Mouse (Mus musculus) embryonic facial prominence, embryonic 12.5 days (tissue): ENCODE data around the gene Eif3a. TPM values are rescaled to one million over a fixed set of nuclear protein-coding genes. Genes with fewer than 3 reads are reported as not detected.

ENCODE experiments used
- ATAC-seq: fragments of 200-750 bp; cut with Nextera tagmentation; 2 replicates; pipeline ENCODE4 v1.8.0; 2017; ENCODE audit not compliant: insufficient number of reproducible peaks, insufficient read depth, low FRiP score, low TSS enrichment
- H3K27ac ChIP-seq: fragments of 300-500 bp; sonication (generic); 2 replicates; pipeline ENCODE4 v1.5.1; 2016; ENCODE audit warnings: mild to moderate bottlenecking
- H3K27me3 ChIP-seq: fragments of 300-500 bp; sonication (generic); 2 replicates; pipeline ENCODE4 v1.6.1; 2016; ENCODE audit warnings: mild to moderate bottlenecking, moderate library complexity
- H3K36me3 ChIP-seq: fragments of 300-500 bp; sonication (generic); 2 replicates; pipeline ENCODE4 v1.6.1; 2016; ENCODE audit warnings: mild to moderate bottlenecking
- H3K4me1 ChIP-seq: fragments of 300-500 bp; sonication (generic); 2 replicates; pipeline ENCODE4 v1.6.1; 2016
- H3K4me2 ChIP-seq: fragments of 300-500 bp; sonication (generic); replicated peaks from 2 replicates; pipeline ENCODE4 v1.6.1; 2016; ENCODE audit warnings: mild to moderate bottlenecking, moderate library complexity
- H3K4me3 ChIP-seq: fragments of 300-500 bp; sonication (generic); 2 replicates; pipeline ENCODE4 v1.5.1; 2016; ENCODE audit warnings: mild to moderate bottlenecking
- H3K9ac ChIP-seq: fragments of 300-500 bp; sonication (generic); 2 replicates; pipeline ENCODE4 v1.6.1; 2016; ENCODE audit warnings: mild to moderate bottlenecking, moderate library complexity
- H3K9me3 ChIP-seq: fragments of 300-500 bp; sonication (generic); 2 replicates; pipeline ENCODE4 v1.6.1; 2016; ENCODE audit warnings: mild to moderate bottlenecking, moderate library complexity
- WGBS: fragments of 180-500 bp; shearing (Covaris S2); methylation state at CpG from one replicate; pipeline ENCODE4 v1.1.7; 2016; 5-methylcytosine and 5-hydroxymethylcytosine counted together
- microRNA-seq: library from miRNA; unstranded; fragments of <30 nt; microRNA quantifications from one replicate; pipeline ENCODE4, GENCODE M21; 2017
- polyA plus RNA-seq: library from polyadenylated mRNA; unstranded; fragments of >200 nt; fragmentation: Nextera tagmentation; extraction: Ambion mirVana; gene quantifications from 2 replicates; pipeline ENCODE4 v1.2.1, GENCODE M21; 2016

Eif3a gene
- polyA plus RNA-seq, 1 experiment from 2014 or later, result 150 TPM

- H3K4me2 ChIP-seq, result no peak overlapping the region
- no peaks in the 10 kb centered on the region for H3K9me3 ChIP-seq
- no peak overlapping the region for H3K27ac ChIP-seq
- H3K4me1 ChIP-seq, result no peaks in the 10 kb centered on the region
- no peak overlapping the region for H3K4me3 ChIP-seq
- no peak overlapping the region for H3K9ac ChIP-seq
- H3K27me3 ChIP-seq, result no peaks in the 10 kb centered on the region
- H3K36me3 ChIP-seq, result no peaks in the 10 kb centered on the region
- WGBS, result 84% methylated on average over 2 of the region's 2 CpGs
- no peak for ATAC-seq
These were observed 77.9 kb downstream of the Eif3a start for GRCm38 (mm10) chr19:60712577-60712976.

Small RNA genes within 50 kb of the gene (microRNA-seq; reads per million reads assigned to microRNA genes)
- gene mmu-mir-3084-1, result not detected

Other genes with a start within 250 kb of the Eif3a start
- 33.5 and 35.5 TPM in 2 replicates for gene Cacul1, start 209.6 kb downstream of the Eif3a start, polyA plus RNA-seq
- gene Nanos1, start 34.7 kb downstream of the Eif3a start, polyA plus RNA-seq, result 2.3 and 3.6 TPM in 2 replicates
- 35.3 and 37.1 TPM in 2 replicates for gene Fam45a, start 20.9 kb upstream of the Eif3a start, polyA plus RNA-seq
- gene Sfxn4, start 70.8 kb upstream of the Eif3a start, polyA plus RNA-seq, result 14.3 and 15.0 TPM in 2 replicates
- gene Prdx3, start 83.9 kb upstream of the Eif3a start, polyA plus RNA-seq, result 99.8 and 105 TPM in 2 replicates
- 2.2 and 2.7 TPM in 2 replicates for gene Grk5, start 99.1 kb upstream of the Eif3a start, polyA plus RNA-seq